Mouse (Mus musculus) kidney, postnatal 14 days (tissue): ENCODE data around the gene Tmtc4.

ENCODE experiments used
- DNase-seq: peaks from one replicate; pipeline ENCODE4 v3.0.0; 2022; ENCODE audit warnings: mixed read lengths

The Tmtc4 gene

DNA sequence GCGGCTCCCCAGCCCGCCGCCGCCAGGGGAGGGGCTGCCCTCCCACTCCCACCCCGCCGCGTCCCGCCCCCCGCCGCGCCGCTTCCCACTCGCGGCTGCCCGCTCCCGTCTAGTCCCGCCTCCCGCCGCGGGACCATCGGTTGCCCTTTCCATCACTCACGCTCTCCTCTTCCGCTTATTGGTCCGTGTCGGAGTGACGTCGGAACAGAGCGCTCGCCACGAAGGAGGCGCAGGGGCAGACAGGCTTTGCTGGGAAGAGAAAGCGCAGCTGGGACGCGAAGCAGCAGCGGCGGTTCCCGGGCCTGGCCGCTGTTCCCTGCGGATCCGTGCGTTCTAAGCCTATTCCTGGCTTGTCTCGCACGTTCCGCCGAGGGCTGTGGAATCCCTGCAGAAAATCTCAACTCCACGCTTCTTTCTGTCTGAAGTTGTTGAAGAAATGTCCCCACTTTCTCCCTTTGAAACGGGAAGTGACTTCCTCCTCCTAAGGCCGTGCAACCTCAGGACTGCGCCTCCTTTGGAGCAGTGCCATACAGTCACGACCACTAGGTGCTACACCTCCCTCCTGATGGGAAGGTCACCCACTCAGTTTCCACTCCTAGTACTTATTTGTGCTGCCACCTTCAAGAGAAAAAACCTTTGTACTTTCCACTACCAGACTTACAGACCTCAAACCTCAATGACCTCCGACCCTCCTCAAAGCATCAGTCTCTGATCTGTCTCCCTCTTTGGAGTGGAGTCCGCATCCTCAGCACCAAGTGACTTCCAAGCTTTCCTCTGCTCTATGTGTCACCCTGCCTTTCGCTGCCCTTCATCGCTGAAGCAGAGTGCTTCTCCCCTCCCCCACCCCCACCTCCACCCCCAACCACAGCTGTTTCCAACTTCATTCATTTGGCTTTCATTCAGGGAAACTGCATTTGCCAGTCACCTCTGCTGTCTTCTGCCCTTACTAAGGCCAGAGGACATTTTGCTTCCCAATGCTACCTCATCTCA is at the start of gene Tmtc4:
TSS of gene Tmtc4 (minus strand) at position 810 of the 990 bp plus-strand sequence.
- peak; percentile 97 for DNase-seq

DNA sequence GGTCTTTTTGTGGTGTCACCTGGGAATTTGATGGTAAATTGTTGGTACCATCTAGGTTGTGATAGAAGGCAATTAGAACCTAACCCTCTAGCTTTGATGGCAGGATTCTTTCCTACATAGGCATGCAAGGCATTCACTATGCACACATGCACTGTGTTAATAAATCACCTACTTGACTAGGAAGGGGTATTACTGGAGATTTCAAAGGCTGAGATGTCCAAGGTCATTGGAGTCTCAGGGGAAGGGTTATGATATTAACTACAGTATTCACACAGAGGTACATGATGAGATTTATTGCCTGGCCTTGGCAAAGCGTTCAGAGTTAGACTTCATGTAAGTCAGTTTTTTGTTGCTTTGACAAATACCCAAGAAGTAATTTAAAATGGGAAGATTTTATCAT is 48.6 kb upstream of the Tmtc4 start:
- DNase-seq, result no peak

DNA sequence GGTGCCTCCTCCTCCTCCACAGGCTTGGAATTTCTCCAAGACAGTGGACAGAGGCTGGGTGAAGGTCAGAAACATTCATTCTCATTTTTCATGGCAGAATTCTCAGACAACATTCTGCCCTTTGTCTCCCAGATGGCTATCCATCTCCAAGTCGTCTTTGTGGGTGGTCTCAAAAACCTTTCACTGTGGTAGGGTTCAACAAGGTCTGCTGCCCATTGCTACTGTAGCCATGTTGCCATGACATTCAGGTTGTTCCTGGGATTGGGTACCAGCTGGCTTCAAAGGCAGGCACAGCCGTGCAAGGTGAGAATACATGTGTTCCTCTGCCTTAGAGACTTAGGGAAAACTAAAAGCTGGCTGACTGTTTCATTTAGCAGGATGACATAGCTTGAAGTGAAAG is 44.0 kb upstream of the Tmtc4 start:
- DNase-seq, result peak; percentile 7

DNA sequence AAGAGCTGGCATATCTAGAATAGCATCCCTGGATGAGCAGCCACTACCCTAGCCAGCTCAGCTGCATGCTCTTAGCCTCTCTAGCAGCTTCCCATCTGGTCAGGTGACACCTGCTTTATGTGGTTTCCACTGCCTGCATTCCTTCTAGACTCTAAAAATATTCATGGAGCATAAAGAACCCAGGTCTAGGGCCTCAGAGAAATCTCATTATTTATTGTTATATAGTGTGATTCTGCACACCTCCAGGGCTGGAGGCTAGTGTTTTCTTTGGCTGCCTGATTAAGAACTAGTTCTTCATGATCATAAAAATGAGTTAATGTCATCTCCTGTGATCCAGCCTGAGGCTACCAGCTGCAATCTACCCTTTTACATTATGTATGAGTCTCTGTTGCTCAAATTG is 39.1 kb upstream of the Tmtc4 start:
- no peak for DNase-seq

GRCm38 (mm10) chr14:123016310-123016709 is 32.5 kb upstream of the Tmtc4 start:
- DNase-seq, result no peak

DNA sequence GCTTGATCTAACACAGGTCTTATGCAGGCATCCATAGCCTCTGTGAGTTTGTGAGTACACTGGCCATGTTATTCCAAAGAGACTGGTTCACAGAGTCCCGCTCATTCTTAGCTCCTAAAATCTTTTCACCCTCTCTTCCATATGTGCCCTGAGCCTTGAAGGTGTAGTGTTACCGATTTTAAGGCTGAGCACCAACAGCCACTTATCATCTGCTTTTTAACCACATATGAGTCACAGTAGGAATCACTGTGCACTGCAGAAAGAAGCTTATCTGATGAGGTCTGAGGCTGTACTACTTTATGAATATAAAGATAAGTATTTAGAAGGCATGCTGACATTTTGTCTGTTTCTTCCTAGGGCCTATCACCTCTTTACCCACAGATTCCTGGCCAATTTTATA is 31.9 kb upstream of the Tmtc4 start:
- DNase-seq, result no peak

DNA sequence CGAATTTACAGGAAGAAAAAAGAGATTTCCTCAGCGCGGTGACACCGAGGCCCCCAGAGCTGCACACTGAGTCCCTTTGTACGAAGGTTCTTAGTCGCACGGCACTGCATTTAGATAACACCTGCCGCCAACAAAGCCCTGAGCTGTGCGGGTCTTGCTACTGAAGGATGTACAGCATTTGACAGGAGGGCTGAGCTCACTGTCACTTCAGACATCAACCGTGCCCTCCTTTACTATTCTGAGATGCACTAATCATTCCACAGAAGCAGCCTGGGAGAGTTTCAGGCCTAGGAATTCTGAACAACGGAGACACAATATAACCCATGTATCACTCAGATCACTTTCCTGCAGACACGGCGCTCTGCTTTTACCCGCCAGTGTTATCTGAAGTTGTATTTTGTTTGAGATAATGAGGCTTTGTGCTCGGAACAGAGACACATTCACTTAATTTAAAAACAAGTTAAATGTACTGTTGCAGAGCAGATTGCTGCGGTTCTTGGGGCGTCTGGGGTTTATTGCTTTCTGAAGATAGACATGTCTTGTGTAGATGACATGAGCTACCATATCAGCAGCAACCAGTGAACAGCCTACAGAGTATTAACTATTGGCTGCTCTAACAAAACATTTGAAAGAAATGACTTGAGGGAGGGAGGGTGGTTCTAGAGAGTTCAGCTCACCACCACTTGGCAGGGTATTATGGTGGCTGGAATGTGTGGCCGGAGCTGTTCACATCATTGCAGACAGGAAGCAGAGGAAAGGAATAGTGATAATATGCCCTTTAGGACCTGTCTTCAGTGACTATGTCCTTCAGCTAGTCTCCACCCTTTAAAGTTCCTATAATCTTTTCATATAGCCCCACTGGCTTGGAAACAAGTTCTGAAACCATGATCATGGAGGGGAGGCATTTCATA is 25.5 kb upstream of the Tmtc4 start:
- DNase-seq, result no peak

GRCm38 (mm10) chr14:123008672-123009071 is 24.8 kb upstream of the Tmtc4 start:
- DNase-seq, result no peak

GRCm38 (mm10) chr14:123003715-123004114 is 19.9 kb upstream of the Tmtc4 start:
- no peak for DNase-seq

GRCm38 (mm10) chr14:123001391-123001790 is 17.6 kb upstream of the Tmtc4 start:
- DNase-seq, result no peak

- DNase-seq, result no peak
Observed at GRCm38 (mm10) chr14:122997465-122997864, 13.6 kb upstream of the Tmtc4 start.

- no peak for DNase-seq
Observed at GRCm38 (mm10) chr14:122993935-122994334, 10.1 kb upstream of the Tmtc4 start.

- DNase-seq, result no peak
Observed at GRCm38 (mm10) chr14:122992937-122993336, 9.1 kb upstream of the Tmtc4 start.

GRCm38 (mm10) chr14:122990521-122991052 is 6.8 kb upstream of the Tmtc4 start:
- no peak for DNase-seq

- no peak for DNase-seq
Observed at GRCm38 (mm10) chr14:122986404-122986803, 2.6 kb upstream of the Tmtc4 start.

DNA sequence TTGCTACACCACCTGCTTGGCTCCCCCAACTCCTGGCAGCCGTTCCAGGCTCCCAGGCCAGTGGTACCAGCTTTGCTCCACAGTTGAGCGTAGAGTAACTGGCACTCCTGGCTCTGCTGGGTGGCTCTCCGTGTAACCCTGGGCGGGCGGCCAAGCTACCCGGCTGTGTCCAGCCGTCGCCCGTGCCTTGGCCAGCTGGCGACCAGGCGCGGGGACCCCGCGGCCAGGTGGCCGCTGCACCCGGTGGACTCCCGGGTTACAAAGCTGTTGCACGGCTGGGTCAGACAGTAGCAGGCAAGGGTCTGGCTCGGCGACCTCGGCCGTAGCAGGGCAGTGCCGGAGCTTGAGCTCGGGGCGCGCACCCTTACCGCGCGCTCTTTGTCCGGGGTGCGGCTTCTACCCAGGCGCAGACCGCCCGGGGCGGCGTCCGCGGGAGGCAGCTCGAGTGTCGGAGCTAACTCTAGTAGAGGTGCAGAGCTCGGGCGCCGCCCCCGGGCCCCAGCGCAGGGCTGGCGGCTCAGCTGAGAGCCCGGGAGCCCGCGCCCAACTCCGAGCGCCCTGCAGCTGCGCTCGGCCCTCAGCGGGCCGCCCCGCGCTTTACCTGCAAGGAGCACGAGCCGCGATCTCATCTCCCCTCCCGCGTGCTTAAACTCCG is 1.1 kb downstream of the Tmtc4 start:
- peak; percentile 90 for DNase-seq

GRCm38 (mm10) chr14:122981831-122982485 is 1.9 kb downstream of the Tmtc4 start:
- DNase-seq, result no peak

- DNase-seq, result no peak
Observed at GRCm38 (mm10) chr14:122978871-122979270, 5.0 kb downstream of the Tmtc4 start.

GRCm38 (mm10) chr14:122977797-122978140 is 6.1 kb downstream of the Tmtc4 start:
- DNase-seq, result no peak

GRCm38 (mm10) chr14:122977056-122977796 is 6.6 kb downstream of the Tmtc4 start:
- DNase-seq, result no peak

GRCm38 (mm10) chr14:122974854-122975570 is 8.8 kb downstream of the Tmtc4 start:
- peak; percentile 21 for DNase-seq
